Mouse (Mus musculus): ENCODE results near the gene Caprin1.

Caprin1 gene

DNA sequence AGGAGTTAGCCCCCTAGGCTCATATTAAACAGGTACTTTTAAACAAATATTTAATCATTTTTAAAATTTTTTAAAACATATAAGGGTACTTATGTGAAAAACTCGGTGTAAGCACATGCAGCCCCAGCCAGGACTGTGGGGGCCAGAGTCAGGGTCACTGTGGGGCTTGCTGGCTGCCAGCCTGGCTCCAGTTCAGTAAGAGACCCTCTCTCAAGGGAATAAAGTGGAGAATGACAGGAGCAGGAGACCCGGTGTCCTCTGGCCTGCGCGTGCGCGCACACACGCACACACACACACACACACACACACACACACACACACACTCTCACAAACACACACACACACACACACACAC, 78.2 kb downstream of the Caprin1 start:
- DNase-seq: no peak

DNA sequence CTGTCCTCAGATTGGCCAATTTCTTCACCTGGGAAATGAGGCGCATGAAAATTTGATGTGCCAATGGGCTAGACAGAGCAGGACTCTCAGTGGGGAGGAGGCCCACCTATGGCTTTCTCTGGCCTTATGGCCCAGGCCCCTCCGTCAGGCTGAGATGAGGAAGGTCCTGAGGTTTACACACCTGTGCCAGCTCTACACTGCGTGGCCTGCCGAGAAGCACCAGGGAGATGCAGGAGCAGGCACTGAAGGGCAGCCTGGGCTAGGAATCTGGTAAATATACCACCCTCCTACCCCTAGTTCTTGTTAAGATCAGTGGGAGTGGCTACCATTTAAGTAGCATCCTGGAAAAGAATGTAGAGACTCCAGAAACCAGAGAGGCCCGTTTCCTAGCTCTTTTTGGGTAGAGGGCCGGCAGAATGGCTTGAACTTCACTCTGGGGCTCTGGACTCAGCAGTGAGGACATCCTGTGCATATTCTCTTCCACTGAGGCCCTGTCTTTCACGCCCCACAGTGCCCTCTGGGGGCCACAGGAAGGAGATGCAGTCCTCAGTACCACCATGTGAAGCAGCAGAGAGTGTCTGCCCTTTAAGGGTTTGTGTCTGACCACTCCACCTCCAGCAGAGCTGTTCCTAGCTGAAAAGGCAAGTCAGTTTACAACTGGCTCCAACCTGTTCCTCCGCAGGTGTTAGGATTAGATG, 78.7 kb downstream of the Caprin1 start:
- peak; percentile 70 for DNase-seq

DNA sequence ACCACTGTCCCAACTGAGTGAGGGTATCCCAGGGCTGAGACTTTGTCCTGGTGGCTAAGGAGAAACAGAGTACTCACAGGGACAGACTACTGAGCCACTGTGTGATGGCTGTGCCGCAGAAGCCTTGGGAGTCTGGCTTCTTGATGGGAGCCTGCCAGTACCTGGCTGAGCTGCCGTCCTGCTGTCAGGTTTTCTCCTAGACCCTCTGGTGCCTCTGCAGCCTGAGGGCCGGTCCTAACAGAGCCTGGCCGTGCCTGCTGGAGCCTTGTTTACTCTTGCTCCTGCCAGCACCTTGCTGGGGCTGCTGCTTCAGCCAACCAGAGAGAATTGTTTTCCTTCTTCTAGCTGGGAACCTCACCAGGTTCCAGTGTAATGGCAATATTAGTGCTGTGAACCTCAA, 83.0 kb downstream of the Caprin1 start:
- DNase-seq: no peak

DNA sequence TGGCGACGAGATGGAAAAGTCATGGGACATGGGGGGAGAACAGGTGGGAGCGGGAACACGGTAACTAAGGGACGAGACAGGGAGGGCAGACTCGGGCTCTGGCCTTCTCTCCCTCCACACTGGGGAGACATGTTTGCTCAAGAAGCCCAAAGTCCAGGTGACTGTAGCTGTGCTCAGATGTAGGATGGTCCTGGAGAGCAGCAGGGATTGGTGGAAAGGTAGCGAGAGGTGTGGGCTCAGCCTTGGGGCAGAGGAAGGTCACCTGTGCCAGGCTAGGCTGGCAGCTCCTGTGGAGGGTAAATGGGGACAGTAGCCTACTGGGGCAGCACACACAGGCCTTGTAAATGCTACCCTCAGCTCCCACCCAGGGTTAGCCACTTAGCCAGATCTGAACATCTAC, 83.6 kb downstream of the Caprin1 start:
- no peak for DNase-seq
